Mouse (Mus musculus) small intestine, adult 2 months (tissue): ENCODE results near the gene Slc35a3. TPM values are rescaled to one million over a fixed set of nuclear protein-coding genes. Genes with fewer than 3 reads are reported as not detected.
A peak's percentile ranks its signal among the peaks of the same experiment; 100 is the strongest.

ENCODE experiments used
- H3K27ac ChIP-seq: fragments of 200-500 bp; 2 replicates; pipeline ENCODE4 v1.5.1; 2012; ENCODE audit warnings: low read depth, low read length, control low read depth, inconsistent platforms; ENCODE audit not compliant: insufficient read depth
- H3K27me3 ChIP-seq: fragments of 200-500 bp; 2 replicates; pipeline ENCODE4 v1.6.1; 2012; ENCODE audit warnings: mild to moderate bottlenecking, moderate library complexity, low read length, inconsistent platforms; ENCODE audit not compliant: control insufficient read depth, insufficient read depth
- H3K36me3 ChIP-seq: fragments of 200-500 bp; 2 replicates; pipeline ENCODE4 v1.6.1; 2012; ENCODE audit warnings: mild to moderate bottlenecking, low read length, control low read depth, inconsistent platforms; ENCODE audit not compliant: control insufficient read depth, insufficient read depth
- H3K4me1 ChIP-seq: fragments of 200-500 bp; 2 replicates; pipeline ENCODE4 v1.6.1; 2012; ENCODE audit warnings: low read length, inconsistent platforms, mixed read lengths; ENCODE audit not compliant: control insufficient read depth, insufficient read depth, insufficient read length
- H3K4me3 ChIP-seq: fragments of 200-500 bp; 2 replicates; pipeline ENCODE4 v1.5.1; 2012; ENCODE audit warnings: low read depth, mild to moderate bottlenecking, control low read depth, inconsistent platforms, low read length, moderate library complexity
- CTCF ChIP-seq: fragments of 200-500 bp; IDR thresholded peaks from 2 replicates; pipeline ENCODE4 v1.5.1; 2012; ENCODE audit warnings: low read depth, mild to moderate bottlenecking, control low read depth, inconsistent platforms, low read length, moderate library complexity, mixed read lengths; ENCODE audit not compliant: insufficient replicate concordance, insufficient read length; ENCODE audit errors: extremely low read depth
- POLR2A ChIP-seq: fragments of 200-500 bp; IDR thresholded peaks from 2 replicates; pipeline ENCODE4 v1.6.1; 2012; ENCODE audit warnings: low read depth, mild to moderate bottlenecking, control low read depth, inconsistent platforms, low read length, moderate library complexity
- WGBS: fragments of 180-500 bp; shearing (Covaris S2); methylation state at CpG from one replicate; pipeline ENCODE4 v1.1.7; 2018; 5-methylcytosine and 5-hydroxymethylcytosine counted together
- polyA plus RNA-seq: library from polyadenylated mRNA; depleted of rRNA; stranded (reverse); fragments of >200 nt; gene quantifications from 2 replicates; pipeline ENCODE4 v1.2.3, GENCODE M21; 2012

Slc35a3 gene
- polyA plus RNA-seq, 1 experiment: 22.3 TPM

GRCm38 (mm10) chr3:116638572-116638971, 74.1 kb downstream of the Slc35a3 start:
- Histone ChIP-seq H3K4me3 (no peak overlapping the region), H3K27ac (no peak overlapping the region), H3K4me1 (peaks cover 4% of the 10 kb centered on the region; the same call in 1 of the 2 replicates), H3K27me3 (no peaks in the 10 kb centered on the region), H3K36me3 (peaks cover 53% of the 10 kb centered on the region)
- 87% methylated on average over 7 of the region's 7 CpGs for WGBS
- no peak for TF ChIP-seq CTCF
- TF ChIP-seq POLR2A: no peak

- TF ChIP-seq CTCF (no peak), POLR2A (no peak)
- no peaks in the 10 kb centered on the region for H3K27me3 ChIP-seq
- H3K4me3 ChIP-seq: no peak overlapping the region
- WGBS: 41% methylated on average over 9 of the region's 9 CpGs
- peaks cover 54% of the 10 kb centered on the region for H3K36me3 ChIP-seq
- H3K4me1 ChIP-seq: peaks cover 4% of the 10 kb centered on the region; the same call in 1 of the 2 replicates
- peak overlapping the region; percentile 49; the same call in 1 of the 2 replicates for H3K27ac ChIP-seq
Observed at GRCm38 (mm10) chr3:116637693-116638476, 74.7 kb downstream of the Slc35a3 start.

- WGBS: 59% methylated on average over 5 of the region's 5 CpGs
- Histone ChIP-seq H3K36me3 (peaks cover 55% of the 10 kb centered on the region), H3K4me1 (peaks cover 4% of the 10 kb centered on the region; the same call in 1 of the 2 replicates), H3K4me3 (no peak overlapping the region), H3K27ac (no peak overlapping the region), H3K27me3 (no peaks in the 10 kb centered on the region)
- TF ChIP-seq CTCF: no peak
- no peak for TF ChIP-seq POLR2A
Observed at GRCm38 (mm10) chr3:116635799-116636198, 76.8 kb downstream of the Slc35a3 start.

GRCm38 (mm10) chr3:116634853-116635252, 77.8 kb downstream of the Slc35a3 start:
- no peak overlapping the region for H3K27ac ChIP-seq
- WGBS: 92% methylated on average over 8 of the region's 8 CpGs
- H3K27me3 ChIP-seq: no peaks in the 10 kb centered on the region
- peaks cover 4% of the 10 kb centered on the region; the same call in 1 of the 2 replicates for H3K4me1 ChIP-seq
- no peak overlapping the region for H3K4me3 ChIP-seq
- peaks cover 51% of the 10 kb centered on the region for H3K36me3 ChIP-seq
- TF ChIP-seq CTCF (no peak), POLR2A (no peak)

- 87% methylated on average over 3 of the region's 3 CpGs for WGBS
- TF ChIP-seq POLR2A: no peak
- no peak for TF ChIP-seq CTCF
- Histone ChIP-seq H3K27ac (no peak overlapping the region), H3K27me3 (no peaks in the 10 kb centered on the region), H3K4me1 (peaks cover 4% of the 10 kb centered on the region; the same call in 1 of the 2 replicates), H3K36me3 (peaks cover 45% of the 10 kb centered on the region), H3K4me3 (no peak overlapping the region)
Observed at GRCm38 (mm10) chr3:116634091-116634490, 78.5 kb downstream of the Slc35a3 start.

GRCm38 (mm10) chr3:116632971-116633370, 79.7 kb downstream of the Slc35a3 start:
- H3K4me1 ChIP-seq: peaks cover under 1% of the 10 kb centered on the region; the same call in 1 of the 2 replicates
- H3K27ac ChIP-seq: no peak overlapping the region
- H3K36me3 ChIP-seq: peaks cover 47% of the 10 kb centered on the region
- TF ChIP-seq CTCF: no peak
- TF ChIP-seq POLR2A: no peak
- WGBS: 84% methylated on average over 3 of the region's 3 CpGs
- H3K27me3 ChIP-seq: no peaks in the 10 kb centered on the region
- no peak overlapping the region for H3K4me3 ChIP-seq

GRCm38 (mm10) chr3:116631459-116631858, 81.2 kb downstream of the Slc35a3 start:
- Histone ChIP-seq H3K27me3 (no peaks in the 10 kb centered on the region), H3K27ac (no peak overlapping the region), H3K4me1 (no peaks in the 10 kb centered on the region), H3K4me3 (no peak overlapping the region), H3K36me3 (peaks cover 45% of the 10 kb centered on the region)
- 88% methylated on average over 1 of the region's 1 CpGs for WGBS
- no peak for TF ChIP-seq CTCF
- TF ChIP-seq POLR2A: no peak
